Mouse (Mus musculus): ENCODE measurements at regions not wholly inside any gene's neighbourhood (a gene's known extent, or its start where the extent isn't known, plus 50 kb on each side); places are given as distances from the start of the nearest gene placed in this dataset.

DNA sequence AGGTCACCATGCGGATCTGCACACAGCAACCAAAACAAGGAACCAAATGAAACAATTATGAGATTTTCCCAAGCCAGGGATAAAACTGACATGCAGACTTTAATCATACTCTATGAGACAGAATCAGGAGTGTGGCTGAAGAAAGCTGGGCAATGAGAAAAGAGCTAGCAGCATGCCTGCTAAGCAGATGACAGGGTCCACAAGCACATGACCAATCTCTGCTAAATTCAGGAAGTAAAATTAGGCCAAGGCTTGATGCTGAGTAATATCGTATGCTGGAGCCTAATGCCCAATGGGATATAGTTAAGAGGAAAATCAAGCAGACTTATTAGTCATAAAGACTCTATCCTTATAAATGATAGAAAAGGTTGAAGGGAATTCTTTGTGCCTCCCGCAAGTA is 202.8 kb downstream of the Il15 start:
- WGBS = 88% methylated on average over 3 of the region's 3 CpGs
- Histone ChIP-seq H3K9ac (ENCODE audit: low read length) (no peak overlapping the region), H3K4me2 (ENCODE audit: low read depth, low read length) (no peak overlapping the region), H3K4me3 (ENCODE audit: low read length) (no peak overlapping the region), H3K27me3 (ENCODE audit: control insufficient read depth, insufficient read depth, low read length) (no peaks in the 10 kb centered on the region), H3K4me1 (ENCODE audit: control insufficient read depth, insufficient read depth, low read length) (peaks cover under 1% of the 10 kb centered on the region; the same call in 1 of the 2 replicates), H3K27ac (ENCODE audit: low read length) (no peak overlapping the region), H3K36me3 (ENCODE audit: control insufficient read depth, insufficient read depth) (no peaks in the 10 kb centered on the region), H3K9me3 (replicated peaks; ENCODE audit: control insufficient read depth, low read length) (no peaks in the 10 kb centered on the region)
- ATAC-seq (replicated peaks; ENCODE audit: extremely low read depth, insufficient read depth, low FRiP score) = no peak

DNA sequence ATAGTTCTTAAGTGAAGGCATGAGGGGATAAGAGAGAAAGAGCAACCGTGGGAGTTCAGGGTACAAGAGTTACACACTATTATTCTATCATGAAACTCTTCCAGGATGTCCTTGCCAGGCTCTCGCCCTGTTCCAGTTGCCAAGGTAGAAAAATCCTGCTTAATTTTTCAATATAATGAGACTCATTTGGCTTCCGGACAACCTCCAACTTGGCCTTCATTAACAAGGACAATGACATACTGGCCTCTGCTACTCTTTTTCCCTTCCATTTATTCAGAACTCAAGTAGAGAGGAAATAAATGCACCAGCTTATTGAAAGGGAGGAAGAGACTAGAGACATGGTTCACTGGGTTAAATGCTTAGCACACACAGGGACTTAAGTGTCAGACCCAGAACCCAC is 206.5 kb downstream of the Il15 start:
- Histone ChIP-seq H3K4me2 (ENCODE audit: low read depth, low read length) (no peak overlapping the region), H3K36me3 (ENCODE audit: control insufficient read depth, insufficient read depth) (no peaks in the 10 kb centered on the region), H3K4me1 (ENCODE audit: control insufficient read depth, insufficient read depth, low read length) (peaks cover 4% of the 10 kb centered on the region; the same call in 1 of the 2 replicates), H3K27ac (ENCODE audit: low read length) (no peak overlapping the region), H3K27me3 (ENCODE audit: control insufficient read depth, insufficient read depth, low read length) (no peaks in the 10 kb centered on the region), H3K9ac (ENCODE audit: low read length) (no peak overlapping the region), H3K4me3 (ENCODE audit: low read length) (no peak overlapping the region), H3K9me3 (replicated peaks; ENCODE audit: control insufficient read depth, low read length) (no peaks in the 10 kb centered on the region)
- ATAC-seq (replicated peaks; ENCODE audit: extremely low read depth, insufficient read depth, low FRiP score) = no peak
- WGBS = 77% methylated on average over 3 of the region's 3 CpGs

DNA sequence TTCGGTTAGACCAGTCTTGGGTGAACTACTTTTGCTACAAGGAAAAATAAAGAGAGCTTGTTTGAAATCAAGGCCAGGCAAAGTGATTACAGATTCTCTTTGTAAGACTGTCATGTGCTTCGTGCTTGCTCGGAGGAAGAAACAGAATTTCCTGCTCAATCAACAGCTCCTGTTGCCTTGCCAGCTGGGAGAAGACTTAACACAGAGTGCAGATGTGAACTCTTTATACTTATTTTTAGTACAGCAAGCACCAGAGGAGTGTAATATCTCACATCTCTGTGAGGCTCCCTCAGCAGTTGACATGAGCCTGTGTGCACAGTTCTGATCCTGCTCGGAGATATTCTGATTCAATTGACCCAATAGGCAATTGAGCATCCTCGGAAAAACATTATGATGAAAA is 207.9 kb downstream of the Il15 start:
- H3K27ac ChIP-seq (ENCODE audit: low read length) = no peak overlapping the region
- H3K9ac ChIP-seq (ENCODE audit: low read length) = no peak overlapping the region
- H3K4me1 ChIP-seq (ENCODE audit: control insufficient read depth, insufficient read depth, low read length) = peaks cover 4% of the 10 kb centered on the region; the same call in 1 of the 2 replicates
- WGBS = 43% methylated on average over 5 of the region's 5 CpGs
- no peaks in the 10 kb centered on the region for H3K27me3 ChIP-seq (ENCODE audit: control insufficient read depth, insufficient read depth, low read length)
- H3K4me2 ChIP-seq (ENCODE audit: low read depth, low read length) = no peak overlapping the region
- no peak for ATAC-seq (replicated peaks; ENCODE audit: extremely low read depth, insufficient read depth, low FRiP score)
- H3K4me3 ChIP-seq (ENCODE audit: low read length) = no peak overlapping the region
- H3K36me3 ChIP-seq (ENCODE audit: control insufficient read depth, insufficient read depth) = no peaks in the 10 kb centered on the region
- no peaks in the 10 kb centered on the region for H3K9me3 ChIP-seq (replicated peaks; ENCODE audit: control insufficient read depth, low read length)

DNA sequence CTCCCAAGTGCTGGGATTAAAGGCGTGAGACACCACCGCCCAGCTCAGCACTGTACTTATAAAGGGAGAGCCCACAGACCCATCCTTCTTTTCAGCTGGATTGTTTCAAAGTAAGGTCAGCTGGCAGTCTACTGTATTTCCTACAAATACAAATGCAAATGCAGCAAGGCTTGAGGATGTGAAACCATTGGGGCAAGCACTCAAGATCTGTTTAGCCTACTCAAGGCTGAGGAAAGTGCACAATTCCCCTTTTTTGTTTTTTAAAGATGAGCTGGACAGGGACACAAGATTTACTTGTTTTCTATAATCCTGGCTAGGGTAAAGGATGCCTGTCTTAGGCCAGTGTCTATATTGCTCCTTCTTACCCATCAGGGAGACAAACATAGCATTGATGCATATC is 212.0 kb downstream of the Il15 start:
- peaks cover 14% of the 10 kb centered on the region for H3K4me1 ChIP-seq (ENCODE audit: control insufficient read depth, insufficient read depth, low read length)
- H3K27ac ChIP-seq (ENCODE audit: low read length) = no peak overlapping the region
- no peak overlapping the region for H3K4me3 ChIP-seq (ENCODE audit: low read length)
- H3K9me3 ChIP-seq (replicated peaks; ENCODE audit: control insufficient read depth, low read length) = no peaks in the 10 kb centered on the region
- H3K9ac ChIP-seq (ENCODE audit: low read length) = no peak overlapping the region
- H3K4me2 ChIP-seq (ENCODE audit: low read depth, low read length) = no peak overlapping the region
- H3K36me3 ChIP-seq (ENCODE audit: control insufficient read depth, insufficient read depth) = no peaks in the 10 kb centered on the region
- ATAC-seq (replicated peaks; ENCODE audit: extremely low read depth, insufficient read depth, low FRiP score) = no peak
- H3K27me3 ChIP-seq (ENCODE audit: control insufficient read depth, insufficient read depth, low read length) = no peaks in the 10 kb centered on the region
- 98% methylated on average over 2 of the region's 2 CpGs for WGBS

DNA sequence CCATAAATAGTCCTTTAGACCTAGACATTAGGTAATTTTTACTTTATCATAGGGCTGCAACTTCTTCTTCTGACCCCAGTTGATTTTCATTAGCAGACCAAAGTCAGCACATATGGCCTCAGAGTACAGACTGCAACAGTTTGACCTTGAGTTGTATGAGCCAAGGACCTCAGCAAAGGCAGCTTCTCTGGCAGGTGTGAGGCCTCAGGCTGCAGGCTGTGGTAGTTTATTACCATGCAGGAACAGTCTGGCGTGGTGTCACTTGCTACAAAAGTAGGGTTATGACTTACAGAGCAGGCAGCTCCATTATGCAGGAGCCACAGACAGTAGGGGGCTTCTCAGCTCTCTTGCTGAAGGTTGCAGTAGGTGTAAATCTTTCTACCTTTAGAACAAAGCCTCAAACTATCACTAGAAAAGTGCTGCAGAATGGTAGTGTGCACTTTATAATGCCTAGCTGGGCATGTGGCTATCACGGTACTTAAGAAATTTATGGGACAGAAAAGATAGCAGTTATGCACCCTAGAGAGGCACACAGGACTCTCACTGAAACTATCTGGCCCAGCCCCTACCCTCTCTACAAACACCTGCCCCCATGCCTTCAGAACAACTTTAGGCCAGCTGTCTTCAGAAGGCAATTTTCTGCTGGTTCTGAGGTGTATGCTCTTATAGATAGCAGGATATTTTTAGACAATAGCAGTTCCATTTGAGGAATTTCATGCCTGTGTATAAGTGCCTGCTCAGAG is 215.7 kb downstream of the Il15 start:
- H3K4me3 ChIP-seq (ENCODE audit: low read length) = no peak overlapping the region
- peak overlapping the region; percentile 30 for H3K27ac ChIP-seq (ENCODE audit: low read length)
- no peaks in the 10 kb centered on the region for H3K36me3 ChIP-seq (ENCODE audit: control insufficient read depth, insufficient read depth)
- no peaks in the 10 kb centered on the region for H3K9me3 ChIP-seq (replicated peaks; ENCODE audit: control insufficient read depth, low read length)
- H3K27me3 ChIP-seq (ENCODE audit: control insufficient read depth, insufficient read depth, low read length) = no peaks in the 10 kb centered on the region
- 44% methylated on average over 2 of the region's 2 CpGs for WGBS
- H3K4me1 ChIP-seq (ENCODE audit: control insufficient read depth, insufficient read depth, low read length) = peaks cover 11% of the 10 kb centered on the region
- peak; percentile 58 for ATAC-seq (replicated peaks; ENCODE audit: extremely low read depth, insufficient read depth, low FRiP score)
- no peak overlapping the region for H3K4me2 ChIP-seq (ENCODE audit: low read depth, low read length)
- H3K9ac ChIP-seq (ENCODE audit: low read length) = no peak overlapping the region

DNA sequence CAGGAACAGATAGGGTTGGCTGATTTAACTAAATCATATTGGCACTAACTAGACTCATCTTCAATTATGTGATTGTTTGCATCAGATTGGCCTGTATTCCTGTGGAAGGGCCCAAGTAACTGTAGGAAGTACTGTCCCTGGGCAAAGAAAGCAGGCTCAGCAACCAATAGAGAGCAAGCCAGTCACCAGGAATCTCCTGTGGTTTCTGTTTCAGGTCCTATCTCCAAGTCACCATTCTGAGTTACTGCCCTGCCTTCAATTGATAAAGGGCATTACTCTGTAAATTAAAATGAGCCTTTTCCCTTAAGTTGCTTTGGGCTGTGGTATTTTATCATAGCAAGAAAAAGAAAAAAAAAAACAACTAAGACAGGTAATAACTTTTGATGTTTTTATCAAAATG is 219.0 kb downstream of the Il15 start:
- no peak for ATAC-seq (replicated peaks; ENCODE audit: extremely low read depth, insufficient read depth, low FRiP score)
- no peak overlapping the region for H3K9ac ChIP-seq (ENCODE audit: low read length)
- peaks cover 11% of the 10 kb centered on the region for H3K4me1 ChIP-seq (ENCODE audit: control insufficient read depth, insufficient read depth, low read length)
- no peaks in the 10 kb centered on the region for H3K9me3 ChIP-seq (replicated peaks; ENCODE audit: control insufficient read depth, low read length)
- H3K27me3 ChIP-seq (ENCODE audit: control insufficient read depth, insufficient read depth, low read length) = no peaks in the 10 kb centered on the region
- H3K4me2 ChIP-seq (ENCODE audit: low read depth, low read length) = no peak overlapping the region
- H3K27ac ChIP-seq (ENCODE audit: low read length) = no peak overlapping the region
- H3K4me3 ChIP-seq (ENCODE audit: low read length) = no peak overlapping the region
- H3K36me3 ChIP-seq (ENCODE audit: control insufficient read depth, insufficient read depth) = no peaks in the 10 kb centered on the region

Measured in heart, embryonic 16.5 days (tissue).